Mouse (Mus musculus) E14TG2a.4 (cell line): ENCODE data around the gene Pknox1.

Source experiments
- CTCF ChIP-seq: conservative IDR thresholded peaks from 2 replicates; pipeline ENCODE4 v1.5.1; 2014; ENCODE audit warnings: low read length
- POU5F1 ChIP-seq: IDR thresholded peaks from 2 replicates; pipeline ENCODE4 v1.6.1; 2014; ENCODE audit warnings: low read length, borderline replicate concordance

DNA sequence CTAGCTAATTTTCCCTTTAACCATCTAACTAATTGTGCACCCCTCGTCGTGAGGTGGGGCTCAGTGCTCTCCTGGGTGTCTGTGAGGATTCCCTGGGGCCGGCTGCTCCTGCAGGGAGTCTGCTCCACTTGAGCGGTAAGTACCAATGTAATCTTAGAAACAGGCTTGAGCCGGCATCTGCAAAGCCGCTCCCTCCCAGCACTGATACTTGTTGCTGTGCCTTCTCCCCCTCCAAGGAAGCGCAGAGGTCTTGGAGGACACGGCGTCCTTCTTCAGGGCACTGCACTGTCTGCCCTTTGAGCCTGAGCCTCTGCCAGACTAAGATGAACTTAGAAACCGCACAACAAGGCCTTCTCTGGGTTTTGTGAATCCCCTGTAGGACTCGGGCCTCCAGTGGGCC lies 26.3 kb downstream of the Pknox1 start:
- no peak for TF ChIP-seq CTCF
- TF ChIP-seq POU5F1, result no peak
